Mouse (Mus musculus) myocyte (in vitro differentiated cells): ENCODE measurements around the gene Tjp3. TPM values are rescaled to one million over a fixed set of nuclear protein-coding genes. Genes with fewer than 3 reads are reported as not detected.
A peak's percentile ranks its signal among the peaks of the same experiment; 100 is the strongest.

ENCODE experiments used
- H3K27me3 ChIP-seq: one replicate; pipeline ENCODE4 v1.6.1; 2011; ENCODE audit not compliant: control insufficient read depth, insufficient read depth, insufficient read length
- H3K36me3 ChIP-seq: one replicate; pipeline ENCODE4 v1.6.1; 2011; ENCODE audit not compliant: control insufficient read depth, insufficient read depth
- H3K4me2 ChIP-seq: one replicate; pipeline ENCODE4 v1.6.1; 2011; ENCODE audit warnings: low read depth, control low read depth
- H3K4me3 ChIP-seq: one replicate; pipeline ENCODE4 v1.5.1; 2011; ENCODE audit warnings: mild to moderate bottlenecking, control low read depth, moderate library complexity
- H3K79me2 ChIP-seq: one replicate; pipeline ENCODE4 v1.6.1; 2011; ENCODE audit not compliant: control insufficient read depth, insufficient read depth
- H3ac ChIP-seq: one replicate; pipeline ENCODE4 v1.6.1; 2011; ENCODE audit not compliant: control insufficient read depth, insufficient read length
- CEBPB ChIP-seq: IDR thresholded peaks from 2 replicates; pipeline ENCODE4 v1.6.1; 2011; ENCODE audit warnings: mild to moderate bottlenecking, moderate library complexity; ENCODE audit not compliant: poor library complexity, insufficient read depth, severe bottlenecking
- E2F4 ChIP-seq: IDR thresholded peaks from one replicate; pipeline ENCODE4 v1.6.1; 2011; ENCODE audit warnings: mild to moderate bottlenecking, control low read depth, moderate library complexity; ENCODE audit not compliant: insufficient read depth
- MAX ChIP-seq: IDR thresholded peaks from one replicate; pipeline ENCODE4 v1.6.1; 2011; ENCODE audit warnings: low read depth, mild to moderate bottlenecking, control low read depth
- MYOD1 ChIP-seq, 3 experiments: IDR thresholded peaks; one replicate each; pipeline ENCODE4 v1.6.1; 2011; ENCODE audit warnings: control low read depth in 2 of 3, low read depth in 2 of 3, mild to moderate bottlenecking in 2 of 3, moderate library complexity in 1 of 3; ENCODE audit not compliant: insufficient read length in 2 of 3, control insufficient read depth in 1 of 3
- MYOG ChIP-seq, 3 experiments: IDR thresholded peaks; one replicate each; pipeline ENCODE4 v1.6.1; 2011; ENCODE audit warnings: control low read depth in 2 of 3, low read depth in 2 of 3, mild to moderate bottlenecking in 2 of 3; ENCODE audit not compliant: insufficient read length in 2 of 3, control insufficient read depth in 1 of 3, insufficient read depth in 1 of 3
- POLR2A ChIP-seq: IDR thresholded peaks from one replicate; pipeline ENCODE4 v1.6.1; 2011; ENCODE audit warnings: low read depth, mild to moderate bottlenecking, control low read depth, moderate library complexity; ENCODE audit not compliant: insufficient read length
- POLR2AphosphoS2 ChIP-seq: IDR thresholded peaks from one replicate; pipeline ENCODE4 v1.6.1; 2011; ENCODE audit warnings: low read depth, control low read depth; ENCODE audit not compliant: insufficient read length
- REST ChIP-seq: IDR thresholded peaks from one replicate; pipeline ENCODE4 v1.6.1; 2011; ENCODE audit warnings: mild to moderate bottlenecking, control low read depth, moderate library complexity; ENCODE audit not compliant: insufficient read depth, insufficient read length
- SRF ChIP-seq: IDR thresholded peaks from one replicate; pipeline ENCODE4 v1.6.1; 2011; ENCODE audit warnings: low read depth; ENCODE audit not compliant: control insufficient read depth, insufficient read length
- TCF12 ChIP-seq: IDR thresholded peaks from one replicate; pipeline ENCODE4 v1.6.1; 2011; ENCODE audit warnings: mild to moderate bottlenecking, control low read depth; ENCODE audit not compliant: poor library complexity, insufficient read depth, severe bottlenecking
- TCF3 ChIP-seq: IDR thresholded peaks from one replicate; pipeline ENCODE4 v1.6.1; 2011; ENCODE audit warnings: low read depth, control low read depth; ENCODE audit not compliant: insufficient read length
- USF1 ChIP-seq: IDR thresholded peaks from one replicate; pipeline ENCODE4 v1.6.1; 2011; ENCODE audit warnings: low read depth, mild to moderate bottlenecking, control low read depth, moderate library complexity
- polyA plus RNA-seq: library from polyadenylated mRNA; unstranded; fragments of >200 nt; fragmentation: generic; extraction: Trizol; gene quantifications from one replicate; pipeline ENCODE4 v1.2.1, GENCODE M21; 2012; ENCODE audit warnings: missing spikeins

The Tjp3 gene
- polyA plus RNA-seq, 1 experiment = 0.17 TPM

DNA sequence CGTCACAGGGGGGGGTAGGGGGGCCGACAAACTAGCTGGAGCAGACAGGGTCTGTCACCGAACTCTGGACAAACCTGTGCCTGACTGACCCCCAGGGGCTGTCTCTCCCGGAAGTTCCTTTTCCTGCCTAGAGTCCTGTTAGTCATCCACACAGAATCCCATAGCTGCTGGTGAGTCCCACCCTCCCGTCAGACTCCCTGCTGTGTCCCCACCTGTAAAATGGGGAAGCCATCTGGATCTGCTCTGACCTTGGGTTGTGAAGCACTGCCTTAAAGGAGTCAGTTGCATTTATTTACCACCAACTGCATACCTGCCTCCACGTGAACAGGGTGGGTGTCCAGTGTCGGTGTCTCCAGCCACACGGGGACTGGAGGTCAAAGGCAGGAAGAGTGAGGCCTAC, 3.1 kb upstream of the Tjp3 start:
- Histone ChIP-seq H3K27me3 (no peaks in the 10 kb centered on the region), H3ac (peak overlapping the region; percentile 29), H3K4me3 (no peak overlapping the region), H3K36me3 (no peaks in the 10 kb centered on the region), H3K79me2 (peaks cover 52% of the 10 kb centered on the region), H3K4me2 (peak overlapping the region; percentile 99)
- no peak for TF ChIP-seq MAX
- TF ChIP-seq USF1 = no peak
- no peak for TF ChIP-seq REST
- no peak for TF ChIP-seq MYOD1 (IDR thresholded peaks at IDR 0.05; ENCODE audit: control insufficient read depth in 1 of 3, insufficient read length in 2 of 3, low read depth in 2 of 3)
- TF ChIP-seq POLR2AphosphoS2 = no peak
- no peak for TF ChIP-seq TCF12
- no peak for TF ChIP-seq TCF3
- TF ChIP-seq E2F4 = no peak

DNA sequence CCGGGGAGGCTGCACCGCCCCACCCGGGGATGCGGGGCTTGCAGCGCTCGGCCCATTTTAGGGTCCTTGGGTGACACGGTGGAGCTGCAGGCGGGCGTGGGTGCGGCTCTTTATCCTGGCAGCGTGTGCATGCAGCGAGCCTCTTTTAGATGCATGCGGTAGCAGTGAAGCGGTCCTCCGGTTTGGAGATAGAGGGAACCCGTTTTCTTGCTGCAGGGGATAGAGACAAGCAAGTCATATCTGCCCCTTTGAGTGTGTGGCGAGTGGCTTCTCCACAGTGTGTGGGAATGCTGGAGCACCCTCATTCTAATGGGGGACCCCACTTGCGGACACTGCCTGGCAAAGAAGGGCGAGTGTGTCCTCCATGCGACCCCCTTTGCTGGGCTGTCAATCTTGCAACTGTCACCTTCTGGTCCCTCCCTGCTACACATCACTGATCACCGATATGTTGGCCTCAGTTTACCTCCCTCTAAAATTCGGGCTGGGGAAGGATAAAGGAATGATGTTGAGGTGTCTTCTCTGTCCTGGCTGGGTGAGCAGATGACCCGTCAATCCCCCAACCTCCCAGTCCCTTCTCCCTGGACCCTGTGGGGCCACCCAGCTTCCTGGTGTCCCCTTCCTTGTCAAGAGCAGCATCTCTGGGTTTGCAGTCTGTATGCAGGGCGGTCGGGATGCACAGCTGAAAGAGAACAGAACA, 2.1 kb upstream of the Tjp3 start:
- peak overlapping the region; percentile 99 for H3K4me2 ChIP-seq
- H3K79me2 ChIP-seq = peaks cover 44% of the 10 kb centered on the region
- peak overlapping the region; percentile 37 for H3K4me3 ChIP-seq
- TF ChIP-seq TCF3 = no peak
- no peak for TF ChIP-seq TCF12
- no peak for TF ChIP-seq CEBPB
- no peak for TF ChIP-seq MYOD1 (IDR thresholded peaks at IDR 0.05; ENCODE audit: control insufficient read depth in 1 of 3, insufficient read length in 2 of 3, low read depth in 2 of 3)
- no peak for TF ChIP-seq POLR2A
- TF ChIP-seq MAX = no peak
- TF ChIP-seq POLR2AphosphoS2 = no peak
- no peak for TF ChIP-seq E2F4
- no peak for TF ChIP-seq SRF
- TF ChIP-seq USF1 = no peak
- no peak for TF ChIP-seq REST
- no peak for TF ChIP-seq MYOG (IDR thresholded peaks at IDR 0.05; ENCODE audit: control insufficient read depth in 1 of 3, insufficient read depth in 1 of 3, insufficient read length in 2 of 3, low read depth in 2 of 3)
- no peaks in the 10 kb centered on the region for H3K36me3 ChIP-seq
- H3ac ChIP-seq = peak overlapping the region; percentile 29
- no peaks in the 10 kb centered on the region for H3K27me3 ChIP-seq

- H3K4me2 ChIP-seq = peak within 1 kb of the TSS; percentile 99
- H3ac ChIP-seq = peak within 1 kb of the TSS; percentile 29
- H3K4me3 ChIP-seq = peak within 1 kb of the TSS; percentile 37
- no peak for TF ChIP-seq CEBPB
- TF ChIP-seq MYOG (IDR thresholded peaks at IDR 0.05; ENCODE audit: control insufficient read depth in 1 of 3, insufficient read depth in 1 of 3, insufficient read length in 2 of 3, low read depth in 2 of 3) = peak in 1 of 3 experiments; percentile 20
- no peak for TF ChIP-seq TCF12
- peak; percentile 68 for TF ChIP-seq SRF
- TF ChIP-seq TCF3 = no peak
- peak; percentile 78 for TF ChIP-seq POLR2A
- TF ChIP-seq E2F4 = no peak
- TF ChIP-seq USF1 = peak; percentile 80
- TF ChIP-seq MYOD1 (IDR thresholded peaks at IDR 0.05; ENCODE audit: control insufficient read depth in 1 of 3, insufficient read length in 2 of 3, low read depth in 2 of 3) = peak in 1 of 3 experiments; percentile 23
- no peak for TF ChIP-seq REST
- TF ChIP-seq MAX = no peak
- peak; percentile 59 for TF ChIP-seq POLR2AphosphoS2
- no peaks in the 10 kb centered on the region for H3K27me3 ChIP-seq
- H3K36me3 ChIP-seq = no peaks in the 10 kb centered on the region
- peaks cover 38% of the 10 kb centered on the region for H3K79me2 ChIP-seq
Measured at GRCm38 (mm10) chr10:81292554-81293333, 1.4 kb upstream of the Tjp3 start, which contains the start of gene Pip5k1c. Gene Pip5k1c, plus strand, starts transcription at chr10:81292963.

- Histone ChIP-seq H3K36me3 (no peaks in the 10 kb centered on the region), H3K4me3 (no peak overlapping the region)
Measured at GRCm38 (mm10) chr10:81290698-81291460, 502 bp downstream of the Tjp3 start.

More at GRCm38 (mm10) chr10:81290698-81291460, 502 bp downstream of the Tjp3 start:
- no peak overlapping the region for H3ac ChIP-seq
- H3K79me2 ChIP-seq = peaks cover 23% of the 10 kb centered on the region
- H3K27me3 ChIP-seq = no peaks in the 10 kb centered on the region
- H3K4me2 ChIP-seq = no peak overlapping the region
- TF ChIP-seq E2F4 (no peak), CEBPB (no peak), SRF (no peak), POLR2AphosphoS2 (no peak), MYOD1 (IDR thresholded peaks at IDR 0.05; ENCODE audit: control insufficient read depth in 1 of 3, insufficient read length in 2 of 3, low read depth in 2 of 3) (no peak)
